Mouse (Mus musculus) small intestine, adult 2 months (tissue): ENCODE measurements around the gene Ppm1l.

ENCODE experiments used
- CTCF ChIP-seq: fragments of 200-500 bp; IDR thresholded peaks from 2 replicates; pipeline ENCODE4 v1.5.1; 2012; ENCODE audit warnings: low read depth, mild to moderate bottlenecking, control low read depth, inconsistent platforms, low read length, moderate library complexity, mixed read lengths; ENCODE audit not compliant: insufficient replicate concordance, insufficient read length; ENCODE audit errors: extremely low read depth
- POLR2A ChIP-seq: fragments of 200-500 bp; IDR thresholded peaks from 2 replicates; pipeline ENCODE4 v1.6.1; 2012; ENCODE audit warnings: low read depth, mild to moderate bottlenecking, control low read depth, inconsistent platforms, low read length, moderate library complexity

- no peak for TF ChIP-seq CTCF
- TF ChIP-seq POLR2A = no peak
Measured at GRCm38 (mm10) chr3:69594071-69594470, 277.4 kb downstream of the Ppm1l start.
